Mouse (Mus musculus): Measurements from ENCODE around the gene Ddc. TPM values are rescaled to one million over a fixed set of nuclear protein-coding genes. Genes with fewer than 3 reads are reported as not detected.

Ddc gene
- 0.08 TPM in 1 of 2 replicates, not detected in the other for total RNA-seq (2012; rRNA removed)
- polyA plus RNA-seq (2012; ENCODE audit: insufficient read depth in 1 of 2, insufficient read length in 2 of 2, low read depth in 1 of 2, low replicate concordance in 2 of 2, missing spikeins in 1 of 2), result under 1 TPM in 1 of 2 experiments, not detected in 1; 0.07 TPM

- peak; percentile 53 for DNase-seq (ENCODE audit: low read depth, low spot score)
- Histone ChIP-seq H3K9me3 (replicated peaks; ENCODE audit: insufficient read depth, low read length) (no peaks in the 10 kb centered on the region), H3K4me1 (ENCODE audit: control insufficient read depth in 1 of 2, insufficient read depth in 2 of 2, low read length in 2 of 2) (0 out of 4 replicates have a peak, but pooled peaks cover 0 to 3% of the 10 kb centered on the region in 2 experiments), H3K9ac (ENCODE audit: control insufficient read depth, low read depth, low read length, poor library complexity, severe bottlenecking) (no peak within 1 kb of the TSS), H3K79me2 (ENCODE audit: control insufficient read depth, insufficient read depth, low read length, poor library complexity) (no peaks in the 10 kb centered on the region), H3K4me3 (ENCODE audit: control insufficient read depth in 1 of 2, insufficient read depth in 1 of 2, low read depth in 2 of 2, low read length in 2 of 2) (no peak within 1 kb of the TSS), H3K36me3 (ENCODE audit: control insufficient read depth in 1 of 2, insufficient read depth in 2 of 2, low read length in 2 of 2) (peaks cover 0 to 3% of the 10 kb centered on the region in 2 experiments; a peak in 2 of 4 replicates), H3K27me3 (ENCODE audit: control insufficient read depth in 1 of 2, insufficient read depth in 2 of 2, low read length in 2 of 2) (peaks cover 7 to 15% of the 10 kb centered on the region in 2 experiments), H3K27ac (ENCODE audit: control insufficient read depth, low read depth, low read length) (no peak within 1 kb of the TSS)
- TF ChIP-seq MAX (IDR thresholded peaks at IDR 0.05; ENCODE audit: low read length) (peak; percentile 39; the same call in 1 of the 2 replicates), USF2 (IDR thresholded peaks at IDR 0.05; ENCODE audit: borderline replicate concordance in 1 of 2, insufficient read depth in 1 of 2, low read depth in 1 of 2, low read length in 2 of 2) (no peak), CHD1 (IDR thresholded peaks at IDR 0.05; ENCODE audit: low read depth, low read length) (no peak)
Measured at GRCm38 (mm10) chr11:11897645-11898357, at the start of gene Ddc. Gene Ddc, minus strand, starts transcription at chr11:11898144.

- Histone ChIP-seq H3K4me3 (ENCODE audit: control insufficient read depth in 1 of 2, insufficient read depth in 1 of 2, low read depth in 2 of 2, low read length in 2 of 2) (no peak overlapping the region), H3K9me3 (replicated peaks; ENCODE audit: insufficient read depth, low read length) (no peaks in the 10 kb centered on the region), H3K27ac (ENCODE audit: control insufficient read depth, low read depth, low read length) (no peak overlapping the region), H3K36me3 (ENCODE audit: control insufficient read depth in 1 of 2, insufficient read depth in 2 of 2, low read length in 2 of 2) (no peaks in the 10 kb centered on the region), H3K4me1 (ENCODE audit: control insufficient read depth in 1 of 2, insufficient read depth in 2 of 2, low read length in 2 of 2) (no peaks in the 10 kb centered on the region), H3K9ac (ENCODE audit: control insufficient read depth, low read depth, low read length, poor library complexity, severe bottlenecking) (no peak overlapping the region), H3K27me3 (ENCODE audit: control insufficient read depth in 1 of 2, insufficient read depth in 2 of 2, low read length in 2 of 2) (peaks cover 0 to 2% of the 10 kb centered on the region in 2 experiments; a peak in 2 of 4 replicates), H3K79me2 (ENCODE audit: control insufficient read depth, insufficient read depth, low read length, poor library complexity) (no peaks in the 10 kb centered on the region)
- TF ChIP-seq GABPA (IDR thresholded peaks at IDR 0.05; ENCODE audit: low read depth, low read length), result no peak
- TF ChIP-seq RCOR1 (IDR thresholded peaks at IDR 0.05; ENCODE audit: low read depth, low read length), result no peak
- no peak for TF ChIP-seq NELFE (IDR thresholded peaks at IDR 0.05; ENCODE audit: low read depth, low read length)
- no peak for TF ChIP-seq MAFK (IDR thresholded peaks at IDR 0.05; ENCODE audit: borderline replicate concordance, low read depth, low read length)
- DNase-seq (ENCODE audit: low read depth, low spot score), result no peak
Measured at GRCm38 (mm10) chr11:11945766-11946165, 47.8 kb upstream of the Ddc start.

- no peak for TF ChIP-seq SIN3A (IDR thresholded peaks at IDR 0.05; ENCODE audit: low read length)
- no peak for TF ChIP-seq BHLHE40 (IDR thresholded peaks at IDR 0.05; ENCODE audit: borderline replicate concordance, low read depth, low read length)
- no peak for TF ChIP-seq HCFC1 (IDR thresholded peaks at IDR 0.05; ENCODE audit: low read depth, low read length)
- no peak for TF ChIP-seq JUND (IDR thresholded peaks at IDR 0.05; ENCODE audit: low read depth, low read length)
- no peak for TF ChIP-seq ELF1 (IDR thresholded peaks at IDR 0.05; ENCODE audit: low read depth, low read length)
- TF ChIP-seq ZC3H11A (IDR thresholded peaks at IDR 0.05; ENCODE audit: low read depth, low read length), result no peak
- no peak for TF ChIP-seq CTCF (IDR thresholded peaks at IDR 0.05 in 2 of 3, conservative IDR thresholded peaks at IDR 0.05 in 1 of 3; ENCODE audit: control insufficient read depth in 1 of 3, insufficient read depth in 1 of 3, low read depth in 2 of 3, low read length in 3 of 3, poor library complexity in 1 of 3, severe bottlenecking in 1 of 3)
- no peak for TF ChIP-seq KAT2A (conservative IDR thresholded peaks at IDR 0.05; ENCODE audit: low read depth, low read length)
- TF ChIP-seq ZMIZ1 (IDR thresholded peaks at IDR 0.05; ENCODE audit: low read depth, low read length), result no peak
- TF ChIP-seq MEF2A (IDR thresholded peaks at IDR 0.05; ENCODE audit: extremely low read depth, insufficient replicate concordance, low read depth, low read length, poor library complexity, severe bottlenecking), result no peak
- no peak for TF ChIP-seq GATA1 (IDR thresholded peaks at IDR 0.05; ENCODE audit: low read depth, low read length)
- no peak for TF ChIP-seq USF2 (IDR thresholded peaks at IDR 0.05; ENCODE audit: borderline replicate concordance in 1 of 2, insufficient read depth in 1 of 2, low read depth in 1 of 2, low read length in 2 of 2)
- TF ChIP-seq NELFE (IDR thresholded peaks at IDR 0.05; ENCODE audit: low read depth, low read length), result no peak
- no peak for TF ChIP-seq GABPA (IDR thresholded peaks at IDR 0.05; ENCODE audit: low read depth, low read length)
- no peak for TF ChIP-seq MAFK (IDR thresholded peaks at IDR 0.05; ENCODE audit: borderline replicate concordance, low read depth, low read length)
- no peak for TF ChIP-seq TBP (IDR thresholded peaks at IDR 0.05; ENCODE audit: low read depth, low read length)
- no peak for TF ChIP-seq MYC (IDR thresholded peaks at IDR 0.05; ENCODE audit: low read depth, low read length)
- no peak for TF ChIP-seq TAL1 (IDR thresholded peaks at IDR 0.05; ENCODE audit: low read length)
- H3K27ac ChIP-seq (ENCODE audit: control insufficient read depth, low read depth, low read length), result no peak overlapping the region
- DNase-seq (ENCODE audit: low read depth, low spot score), result no peak
- H3K9ac ChIP-seq (ENCODE audit: control insufficient read depth, low read depth, low read length, poor library complexity, severe bottlenecking), result no peak overlapping the region
- no peaks in the 10 kb centered on the region for H3K9me3 ChIP-seq (replicated peaks; ENCODE audit: insufficient read depth, low read length)
- H3K27me3 ChIP-seq (ENCODE audit: control insufficient read depth in 1 of 2, insufficient read depth in 2 of 2, low read length in 2 of 2), result peaks cover 0 to 2% of the 10 kb centered on the region in 2 experiments; a peak in 2 of 4 replicates
- H3K36me3 ChIP-seq (ENCODE audit: control insufficient read depth in 1 of 2, insufficient read depth in 2 of 2, low read length in 2 of 2), result no peaks in the 10 kb centered on the region
- no peaks in the 10 kb centered on the region for H3K4me1 ChIP-seq (ENCODE audit: control insufficient read depth in 1 of 2, insufficient read depth in 2 of 2, low read length in 2 of 2)
- no peaks in the 10 kb centered on the region for H3K79me2 ChIP-seq (ENCODE audit: control insufficient read depth, insufficient read depth, low read length, poor library complexity)
- H3K4me3 ChIP-seq (ENCODE audit: control insufficient read depth in 1 of 2, insufficient read depth in 1 of 2, low read depth in 2 of 2, low read length in 2 of 2), result no peak overlapping the region
Measured at GRCm38 (mm10) chr11:11944814-11945213, 46.9 kb upstream of the Ddc start.

Measured in MEL (cell line).